Mouse (Mus musculus) myocyte (in vitro differentiated cells): ENCODE results near the gene Traf2. TPM values are rescaled to one million over a fixed set of nuclear protein-coding genes. Genes with fewer than 3 reads are reported as not detected.

Source experiments
- H3K27me3 ChIP-seq: one replicate; pipeline ENCODE4 v1.6.1; 2011; ENCODE audit not compliant: control insufficient read depth, insufficient read depth, insufficient read length
- H3K36me3 ChIP-seq: one replicate; pipeline ENCODE4 v1.6.1; 2011; ENCODE audit not compliant: control insufficient read depth, insufficient read depth
- H3K4me2 ChIP-seq: one replicate; pipeline ENCODE4 v1.6.1; 2011; ENCODE audit warnings: low read depth, control low read depth
- H3K4me3 ChIP-seq: one replicate; pipeline ENCODE4 v1.5.1; 2011; ENCODE audit warnings: mild to moderate bottlenecking, control low read depth, moderate library complexity
- H3K79me2 ChIP-seq: one replicate; pipeline ENCODE4 v1.6.1; 2011; ENCODE audit not compliant: control insufficient read depth, insufficient read depth
- H3ac ChIP-seq: one replicate; pipeline ENCODE4 v1.6.1; 2011; ENCODE audit not compliant: control insufficient read depth, insufficient read length
- MYOD1 ChIP-seq, 3 experiments: IDR thresholded peaks; one replicate each; pipeline ENCODE4 v1.6.1; 2011; ENCODE audit warnings: control low read depth in 2 of 3, low read depth in 2 of 3, mild to moderate bottlenecking in 2 of 3, moderate library complexity in 1 of 3; ENCODE audit not compliant: insufficient read length in 2 of 3, control insufficient read depth in 1 of 3
- MYOG ChIP-seq, 3 experiments: IDR thresholded peaks; one replicate each; pipeline ENCODE4 v1.6.1; 2011; ENCODE audit warnings: control low read depth in 2 of 3, low read depth in 2 of 3, mild to moderate bottlenecking in 2 of 3; ENCODE audit not compliant: insufficient read length in 2 of 3, control insufficient read depth in 1 of 3, insufficient read depth in 1 of 3
- SRF ChIP-seq: IDR thresholded peaks from one replicate; pipeline ENCODE4 v1.6.1; 2011; ENCODE audit warnings: low read depth; ENCODE audit not compliant: control insufficient read depth, insufficient read length
- USF1 ChIP-seq: IDR thresholded peaks from one replicate; pipeline ENCODE4 v1.6.1; 2011; ENCODE audit warnings: low read depth, mild to moderate bottlenecking, control low read depth, moderate library complexity
- polyA plus RNA-seq: library from polyadenylated mRNA; unstranded; fragments of >200 nt; fragmentation: generic; extraction: Trizol; gene quantifications from one replicate; pipeline ENCODE4 v1.2.1, GENCODE M21; 2012; ENCODE audit warnings: missing spikeins

Gene Traf2
- polyA plus RNA-seq, 1 experiment = 40.4 TPM

GRCm38 (mm10) chr2:25468962-25469915, 77.5 kb downstream of the Traf2 start:
- Histone ChIP-seq H3K4me2 (peak overlapping the region; percentile 6), H3K27me3 (no peaks in the 10 kb centered on the region), H3K36me3 (no peaks in the 10 kb centered on the region), H3K4me3 (no peak overlapping the region), H3ac (no peak overlapping the region), H3K79me2 (no peaks in the 10 kb centered on the region)
- TF ChIP-seq MYOG (IDR thresholded peaks at IDR 0.05; ENCODE audit: control insufficient read depth in 1 of 3, insufficient read depth in 1 of 3, insufficient read length in 2 of 3, low read depth in 2 of 3) = peak in 2 of 3 experiments; percentile 15 to 73
- peak in 2 of 3 experiments; percentile 73 to 76 for TF ChIP-seq MYOD1 (IDR thresholded peaks at IDR 0.05; ENCODE audit: control insufficient read depth in 1 of 3, insufficient read length in 2 of 3, low read depth in 2 of 3)
- TF ChIP-seq SRF = no peak
- no peak for TF ChIP-seq USF1

Other genes with a start within 250 kb of the Traf2 start
- 0.12 TPM for gene Grin1, start 227.8 kb downstream of the Traf2 start, polyA plus RNA-seq
- 46.3 TPM for gene Man1b1, start 214.6 kb downstream of the Traf2 start, polyA plus RNA-seq
- gene Dpp7, start 190.6 kb downstream of the Traf2 start, polyA plus RNA-seq = 43.0 TPM
- gene Uap1l1, start 181.3 kb downstream of the Traf2 start, polyA plus RNA-seq = 68.3 TPM
- gene Sapcd2, start 174.6 kb downstream of the Traf2 start, polyA plus RNA-seq = 10.4 TPM
- 0.89 TPM for gene Entpd2, start 151.1 kb downstream of the Traf2 start, polyA plus RNA-seq
- gene Npdc1, start 147.6 kb downstream of the Traf2 start, polyA plus RNA-seq = 114 TPM
- 0.08 TPM for gene Fut7, start 123.7 kb downstream of the Traf2 start, polyA plus RNA-seq
- gene Abca2, start 118.2 kb downstream of the Traf2 start, polyA plus RNA-seq = 9.8 TPM
- 13.5 TPM for gene Clic3, start 90.1 kb downstream of the Traf2 start, polyA plus RNA-seq
- 64.3 TPM for gene Paxx, start 85.8 kb downstream of the Traf2 start, polyA plus RNA-seq
- 9.8 TPM for gene Ptgds, start 76.9 kb downstream of the Traf2 start, polyA plus RNA-seq
- not detected for gene Lcn12, start 53.0 kb downstream of the Traf2 start, polyA plus RNA-seq
- 53.6 TPM for gene Fbxw5, start 46.2 kb downstream of the Traf2 start, polyA plus RNA-seq
- 0.74 TPM for gene C8g, start 45.2 kb downstream of the Traf2 start, polyA plus RNA-seq
- 513 TPM for gene Edf1, start 10.9 kb upstream of the Traf2 start, polyA plus RNA-seq
- 8.7 TPM for gene Mamdc4, start 27.9 kb upstream of the Traf2 start, polyA plus RNA-seq
- gene Phpt1, start 28.3 kb upstream of the Traf2 start, polyA plus RNA-seq = 108 TPM
- 1.0 TPM for gene Ajm1, start 34.8 kb upstream of the Traf2 start, polyA plus RNA-seq
- 76.5 TPM for gene Rabl6, start 61.6 kb upstream of the Traf2 start, polyA plus RNA-seq
- gene Ccdc183, start 70.7 kb upstream of the Traf2 start, polyA plus RNA-seq = 0.13 TPM
- 32.6 TPM for gene Tmem141, start 75.1 kb upstream of the Traf2 start, polyA plus RNA-seq
- 0.10 TPM for gene Fcna, start 81.1 kb upstream of the Traf2 start, polyA plus RNA-seq
- gene Lcn8, start 106.2 kb upstream of the Traf2 start, polyA plus RNA-seq = not detected
- gene Lcn5, start 111.0 kb upstream of the Traf2 start, polyA plus RNA-seq = not detected
- gene Lcn6, start 129.8 kb upstream of the Traf2 start, polyA plus RNA-seq = not detected
- gene Lcn10, start 135.8 kb upstream of the Traf2 start, polyA plus RNA-seq = not detected
- gene Obp2a, start 153.1 kb upstream of the Traf2 start, polyA plus RNA-seq = not detected
- gene Bmyc, start 159.8 kb upstream of the Traf2 start, polyA plus RNA-seq = 0.31 TPM
- gene Obp2b, start 190.1 kb upstream of the Traf2 start, polyA plus RNA-seq = not detected
- gene Lcn3, start 218.6 kb upstream of the Traf2 start, polyA plus RNA-seq = not detected
- gene Lcn11, start 230.1 kb upstream of the Traf2 start, polyA plus RNA-seq = not detected
- 0.17 TPM for gene Gm13539, start 235.3 kb upstream of the Traf2 start, polyA plus RNA-seq